Mouse (Mus musculus): ENCODE measurements around the gene Nucb1. TPM values are rescaled to one million over a fixed set of nuclear protein-coding genes. Genes with fewer than 3 reads are reported as not detected.
"Not testable (repeated sequence)": the region's sequence is repeated elsewhere in the genome, so short reads cannot be mapped to it uniquely, and the experiment has no call there.

Nucb1 gene
- total and polyA plus RNA-seq, 3 experiments = 127 to 409 (median 408) TPM

- no peaks in the 10 kb centered on the region for H3K36me3 ChIP-seq (replicated peaks)
- H3K4me1 ChIP-seq (ENCODE audit: insufficient read depth, low read depth, low read length) = peaks cover 5% of the 10 kb centered on the region; the same call in 1 of the 2 replicates
- peaks cover 57% of the 10 kb centered on the region for H3K27me3 ChIP-seq (ENCODE audit: insufficient read depth, low read length)
- DNase-seq (ENCODE audit: low spot score) (no peak), ATAC-seq (ENCODE audit: extremely low read depth, insufficient number of reproducible peaks, low FRiP score, poor library complexity, severe bottlenecking) (no peak)
- TF ChIP-seq CTCF (IDR thresholded peaks at IDR 0.05; ENCODE audit: low read depth, low read length) (no peak), POLR2AphosphoS5 (IDR thresholded peaks at IDR 0.05; ENCODE audit: insufficient replicate concordance, low read depth, low read length) (no peak), GATA2 (IDR thresholded peaks at IDR 0.05; ENCODE audit: borderline replicate concordance, low read depth, low read length) (no peak), TAL1 (conservative IDR thresholded peaks at IDR 0.05; ENCODE audit: low read depth, low read length) (no peak), GATA1 (IDR thresholded peaks at IDR 0.05; ENCODE audit: borderline replicate concordance, low read length) (no peak)
- no peak overlapping the region for H3K4me3 ChIP-seq (ENCODE audit: low read depth, low read length)
- H3K9me3 ChIP-seq (replicated peaks) = no peaks in the 10 kb centered on the region
These were observed 28.2 kb upstream of the Nucb1 start for GRCm38 (mm10) chr7:45538163-45539041.

GRCm38 (mm10) chr7:45537602-45538001, 27.4 kb upstream of the Nucb1 start:
- Histone ChIP-seq H3K27me3 (ENCODE audit: insufficient read depth, low read length) (peaks cover 57% of the 10 kb centered on the region), H3K4me1 (ENCODE audit: insufficient read depth, low read depth, low read length) (peaks cover 5% of the 10 kb centered on the region; the same call in 1 of the 2 replicates), H3K4me3 (ENCODE audit: low read depth, low read length) (no peak overlapping the region), H3K36me3 (replicated peaks) (no peaks in the 10 kb centered on the region), H3K9me3 (replicated peaks) (no peaks in the 10 kb centered on the region)
- DNase-seq (ENCODE audit: low spot score) = no peak
- TF ChIP-seq TAL1 (conservative IDR thresholded peaks at IDR 0.05; ENCODE audit: low read depth, low read length) (no peak), GATA1 (IDR thresholded peaks at IDR 0.05; ENCODE audit: borderline replicate concordance, low read length) (no peak)
- no peak for ATAC-seq (ENCODE audit: extremely low read depth, insufficient number of reproducible peaks, low FRiP score, poor library complexity, severe bottlenecking)

GRCm38 (mm10) chr7:45535676-45536075, 25.5 kb upstream of the Nucb1 start:
- ATAC-seq (ENCODE audit: extremely low read depth, insufficient number of reproducible peaks, low FRiP score, poor library complexity, severe bottlenecking) (no peak), DNase-seq (ENCODE audit: low spot score) (no peak)
- H3K36me3 ChIP-seq (replicated peaks) = no peaks in the 10 kb centered on the region
- peaks cover 3% of the 10 kb centered on the region for H3K4me1 ChIP-seq (ENCODE audit: insufficient read depth, low read depth, low read length)
- H3K9me3 ChIP-seq (replicated peaks) = no peaks in the 10 kb centered on the region
- TF ChIP-seq TAL1 (conservative IDR thresholded peaks at IDR 0.05; ENCODE audit: low read depth, low read length) (no peak), GATA1 (IDR thresholded peaks at IDR 0.05; ENCODE audit: borderline replicate concordance, low read length) (no peak), GATA2 (IDR thresholded peaks at IDR 0.05; ENCODE audit: borderline replicate concordance, low read depth, low read length) (no peak), POLR2AphosphoS5 (IDR thresholded peaks at IDR 0.05; ENCODE audit: insufficient replicate concordance, low read depth, low read length) (no peak), CTCF (IDR thresholded peaks at IDR 0.05; ENCODE audit: low read depth, low read length) (no peak)
- H3K27me3 ChIP-seq (ENCODE audit: insufficient read depth, low read length) = peaks cover 55% of the 10 kb centered on the region
- H3K4me3 ChIP-seq (ENCODE audit: low read depth, low read length) = no peak overlapping the region

- ATAC-seq (ENCODE audit: extremely low read depth, insufficient number of reproducible peaks, low FRiP score, poor library complexity, severe bottlenecking) (no peak), DNase-seq (ENCODE audit: low spot score) (no peak)
- TF ChIP-seq GATA2 (IDR thresholded peaks at IDR 0.05; ENCODE audit: borderline replicate concordance, low read depth, low read length) (no peak), POLR2AphosphoS5 (IDR thresholded peaks at IDR 0.05; ENCODE audit: insufficient replicate concordance, low read depth, low read length) (no peak)
- peaks cover 22% of the 10 kb centered on the region for H3K27me3 ChIP-seq (ENCODE audit: insufficient read depth, low read length)
- H3K4me1 ChIP-seq (ENCODE audit: insufficient read depth, low read depth, low read length) = peaks cover 35% of the 10 kb centered on the region
- no peaks in the 10 kb centered on the region for H3K36me3 ChIP-seq (replicated peaks)
- H3K4me3 ChIP-seq (ENCODE audit: low read depth, low read length) = no peak overlapping the region
- H3K9me3 ChIP-seq (replicated peaks) = no peaks in the 10 kb centered on the region
These were observed 20.4 kb upstream of the Nucb1 start for GRCm38 (mm10) chr7:45530643-45531042.

- peaks cover 41% of the 10 kb centered on the region for H3K4me1 ChIP-seq (ENCODE audit: insufficient read depth, low read depth, low read length)
- H3K36me3 ChIP-seq (replicated peaks) = peaks cover 3% of the 10 kb centered on the region
- ATAC-seq (ENCODE audit: extremely low read depth, insufficient number of reproducible peaks, low FRiP score, poor library complexity, severe bottlenecking) (no peak), DNase-seq (ENCODE audit: low spot score) (peak; percentile 69)
- H3K9me3 ChIP-seq (replicated peaks) = no peaks in the 10 kb centered on the region
- H3K27me3 ChIP-seq (ENCODE audit: insufficient read depth, low read length) = peaks cover 19% of the 10 kb centered on the region
- H3K4me3 ChIP-seq (ENCODE audit: low read depth, low read length) = peak overlapping the region; percentile 57; the same call in 1 of the 2 replicates
- TF ChIP-seq POLR2AphosphoS5 (IDR thresholded peaks at IDR 0.05; ENCODE audit: insufficient replicate concordance, low read depth, low read length) (no peak), GATA1 (IDR thresholded peaks at IDR 0.05; ENCODE audit: borderline replicate concordance, low read length) (no peak), TAL1 (conservative IDR thresholded peaks at IDR 0.05; ENCODE audit: low read depth, low read length) (no peak), CTCF (IDR thresholded peaks at IDR 0.05; ENCODE audit: low read depth, low read length) (no peak), GATA2 (IDR thresholded peaks at IDR 0.05; ENCODE audit: borderline replicate concordance, low read depth, low read length) (no peak)
These were observed 19.3 kb upstream of the Nucb1 start for GRCm38 (mm10) chr7:45529461-45529860.

GRCm38 (mm10) chr7:45527169-45527568, 17.0 kb upstream of the Nucb1 start:
- Histone ChIP-seq H3K4me1 (ENCODE audit: insufficient read depth, low read depth, low read length) (peaks cover 61% of the 10 kb centered on the region), H3K4me3 (ENCODE audit: low read depth, low read length) (peak overlapping the region; percentile 59; the same call in 1 of the 2 replicates), H3K36me3 (replicated peaks) (peaks cover 24% of the 10 kb centered on the region)
- H3K27me3 ChIP-seq (ENCODE audit: insufficient read depth, low read length); ATAC-seq (ENCODE audit: extremely low read depth, insufficient number of reproducible peaks, low FRiP score, poor library complexity, severe bottlenecking); H3K9me3 ChIP-seq (replicated peaks); DNase-seq (ENCODE audit: low spot score): not testable (repeated sequence)
